ENCODE assay signal across 7 mouse cellular contexts in the genomic region with DNA sequence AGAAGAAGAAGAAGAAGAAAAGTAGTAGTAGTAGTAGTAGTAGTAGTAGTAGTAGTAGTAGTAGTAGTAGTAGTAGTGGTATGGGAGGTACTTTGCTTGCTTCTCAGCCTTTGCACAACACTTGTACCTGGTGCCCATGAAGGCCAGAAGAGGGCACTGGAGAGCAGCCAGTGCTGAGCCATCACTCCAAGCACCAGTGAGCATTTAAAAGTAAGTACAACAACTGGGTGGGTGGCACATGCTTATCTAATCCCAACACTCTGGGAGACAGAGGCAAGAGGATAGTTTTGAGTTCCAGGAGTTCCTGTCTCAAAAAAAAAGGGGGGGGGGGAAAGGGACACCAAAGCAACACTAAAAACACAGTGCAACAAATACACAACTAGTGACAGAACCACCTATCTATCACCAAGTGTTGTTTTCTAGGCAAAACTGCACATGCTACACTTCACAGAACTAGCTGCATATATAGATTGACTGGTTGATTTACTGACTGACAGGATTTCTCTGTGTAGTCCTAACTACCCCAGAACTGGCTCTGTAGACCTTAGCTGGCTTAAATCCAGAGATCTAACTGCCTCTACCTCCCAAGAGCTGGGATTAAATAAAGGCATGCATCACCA. TPM values are rescaled to one million over a fixed set of nuclear protein-coding genes. Genes with fewer than 3 reads are reported as not detected.
DNase-seq lines count a peak whose midpoint lies in the region; TF ChIP-seq lines count a peak whose summit lies in the region.

No protein-coding gene starts in this region.

- H3K27me3 ChIP-seq in kidney, adult 2 months (replicated peaks; ENCODE audit: control insufficient read depth, insufficient read depth, low read length) = no peaks in the 10 kb centered on the region

- H3K4me3 ChIP-seq in kidney, adult 2 months (ENCODE audit: insufficient read depth, low read depth, low read length) = no peak overlapping the region

- no peak for TF ChIP-seq POLR2A in kidney, adult 2 months (IDR thresholded peaks at IDR 0.05; ENCODE audit: low read depth, low read length)

- H3K4me1 ChIP-seq in kidney, adult 2 months (ENCODE audit: control insufficient read depth, insufficient read depth, low read length) = no peaks in the 10 kb centered on the region; the same call in 1 of the 2 replicates

- DNase-seq in left cerebral cortex, postnatal 4 days = peak; percentile 16
- no peak for DNase-seq in left cerebral cortex, adult 8-10 months (ENCODE audit: low spot score in 2 of 2)
- peak; percentile 61 for DNase-seq in NIH3T3 (ENCODE audit: low read depth)
- peak; percentile 33 for DNase-seq in cerebellum, adult 8-10 months
- DNase-seq in kidney, adult 2 months = peak; percentile 42
- peak; percentile 34 to 49 for DNase-seq in lung, postnatal 4 days
- DNase-seq in thymus, postnatal 36 days = peak; percentile 44 to 52

- no peak overlapping the region for H3K27ac ChIP-seq in kidney, adult 2 months (ENCODE audit: insufficient read depth, low read depth, low read length)

- intact Hi-C loops in left cerebral cortex, postnatal 4 days (cut with DNase I) = no loop called here

- TF ChIP-seq CTCF in kidney, adult 2 months (conservative IDR thresholded peaks at IDR 0.05; ENCODE audit: insufficient read depth, insufficient read length, low read depth, low read length) = peak; percentile 78

- H3K36me3 ChIP-seq in kidney, adult 2 months (ENCODE audit: control insufficient read depth, insufficient read depth, low read length) = no peaks in the 10 kb centered on the region

RNA-seq across cellular contexts. Expression of a gene that starts 6.4 kb away (rescaled TPM):
- 10 to 100 TPM; 71.3 to 73.2 TPM for total RNA-seq in left cerebral cortex, postnatal 4 days (2021)
- total RNA-seq in left cerebral cortex, adult 8-10 months (2022) = 10 to 100 TPM; 59.0 to 62.8 (median 60.4) TPM
- polyA plus RNA-seq in kidney, adult 2 months (2012; rRNA removed) = 7.1 and 10.2 TPM in 2 replicates

Comparison
In these comparisons a context has a peak if more than half of its experiments do, and no peak if none do; other contexts are left out.
1. DNase-seq: peak in left cerebral cortex, postnatal 4 days (single experiment), NIH3T3 (single experiment), cerebellum, adult 8-10 months (single experiment), kidney, adult 2 months (single experiment), lung, postnatal 4 days (2 of 2) and thymus, postnatal 36 days (2 of 2); none in left cerebral cortex, adult 8-10 months (0 of 2).